Mouse (Mus musculus) 3134 (cell line): ENCODE data around the gene Ormdl3.

Experiments used
- DNase-seq: peaks from one replicate; pipeline ENCODE4 v3.0.0-alpha.2; 2011; ENCODE audit warnings: low spot score; ENCODE audit not compliant: insufficient read length; ENCODE audit errors: extremely low read depth

Ormdl3 gene

DNA sequence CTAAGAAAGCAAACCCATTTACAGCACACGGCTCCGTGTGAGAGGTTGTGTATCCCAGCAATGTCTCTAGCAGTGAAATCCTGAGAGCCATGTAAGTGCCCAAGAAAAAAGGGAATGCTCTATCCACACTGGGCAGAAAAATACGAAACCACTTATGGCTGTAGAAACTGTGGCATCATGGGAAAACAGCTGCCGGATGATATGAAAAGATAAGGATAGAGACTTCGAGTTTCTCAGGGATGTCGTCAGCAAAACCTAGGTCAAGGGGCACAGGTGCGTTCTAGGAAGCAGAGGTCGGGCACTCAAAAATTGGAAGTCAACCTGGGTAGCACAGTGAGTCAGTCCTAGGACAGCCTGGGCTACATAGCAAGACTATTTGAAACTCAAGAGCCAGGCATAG lies 2.1 kb upstream of the Ormdl3 start:
- DNase-seq = no peak

DNA sequence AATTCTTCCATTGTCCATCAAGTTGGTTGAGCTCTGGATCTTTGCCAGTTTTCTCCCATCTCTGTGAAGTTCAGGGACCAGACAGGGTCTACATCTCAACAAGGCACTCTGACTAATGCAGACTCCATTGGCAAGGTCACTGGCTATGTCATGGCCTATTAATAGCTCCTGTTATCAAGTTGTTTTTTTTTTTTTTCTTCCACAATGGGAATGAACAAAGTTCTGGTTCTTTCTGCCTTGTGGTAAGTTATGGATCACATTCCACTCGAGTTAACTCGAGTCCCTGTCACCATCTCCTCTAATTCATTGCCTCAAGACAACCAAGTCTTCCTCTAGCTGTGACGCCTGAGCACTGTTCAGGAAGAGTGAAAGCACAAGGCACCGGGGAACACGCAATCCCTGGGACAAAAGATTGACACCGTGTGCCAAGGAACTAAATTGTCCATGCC lies 1.7 kb upstream of the Ormdl3 start:
- no peak for DNase-seq

- peak; percentile 92 for DNase-seq
These were observed 747 bp upstream of the Ormdl3 start for GRCm38 (mm10) chr11:98587684-98588546.

GRCm38 (mm10) chr11:98586087-98586891 lies 879 bp downstream of the Ormdl3 start:
- peak; percentile 52 for DNase-seq

GRCm38 (mm10) chr11:98584629-98585177 lies 2.5 kb downstream of the Ormdl3 start:
- DNase-seq = no peak

GRCm38 (mm10) chr11:98584146-98584545 lies 3.0 kb downstream of the Ormdl3 start:
- DNase-seq = no peak

DNA sequence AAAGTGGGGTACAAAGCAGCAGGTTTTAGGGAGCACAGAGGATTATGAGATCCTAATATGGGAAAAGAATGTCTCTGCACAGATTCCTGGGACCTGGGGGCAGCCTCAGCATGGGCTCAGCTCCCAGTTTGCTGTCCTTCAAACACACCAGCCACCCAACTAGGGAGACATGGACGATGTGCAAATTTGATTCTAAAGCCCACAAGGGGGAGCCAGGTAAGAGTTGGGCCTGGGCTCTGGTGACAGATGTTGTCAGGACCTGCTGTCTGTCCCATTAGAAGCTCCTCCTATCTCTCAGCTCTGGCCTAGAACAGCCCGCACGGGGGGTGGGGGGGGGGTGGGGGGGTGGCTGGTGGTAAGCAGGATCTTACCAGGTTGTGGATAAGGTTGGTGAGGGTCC lies 3.6 kb downstream of the Ormdl3 start:
- DNase-seq = no peak

DNA sequence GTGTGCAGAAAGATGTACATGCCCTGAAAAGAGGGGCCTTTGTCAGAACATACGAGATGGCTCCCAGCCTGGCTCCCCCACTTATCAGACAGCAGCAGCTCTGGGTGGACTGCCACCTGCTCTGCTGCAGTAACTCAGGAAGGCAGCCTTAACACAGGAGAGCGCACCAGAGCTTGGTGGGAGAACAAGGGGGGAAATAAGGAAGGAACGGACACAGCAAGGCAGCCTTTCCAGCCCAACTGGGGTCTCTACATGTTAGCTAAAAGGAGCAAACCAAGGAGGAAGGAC lies 4.0 kb downstream of the Ormdl3 start:
- no peak for DNase-seq

DNA sequence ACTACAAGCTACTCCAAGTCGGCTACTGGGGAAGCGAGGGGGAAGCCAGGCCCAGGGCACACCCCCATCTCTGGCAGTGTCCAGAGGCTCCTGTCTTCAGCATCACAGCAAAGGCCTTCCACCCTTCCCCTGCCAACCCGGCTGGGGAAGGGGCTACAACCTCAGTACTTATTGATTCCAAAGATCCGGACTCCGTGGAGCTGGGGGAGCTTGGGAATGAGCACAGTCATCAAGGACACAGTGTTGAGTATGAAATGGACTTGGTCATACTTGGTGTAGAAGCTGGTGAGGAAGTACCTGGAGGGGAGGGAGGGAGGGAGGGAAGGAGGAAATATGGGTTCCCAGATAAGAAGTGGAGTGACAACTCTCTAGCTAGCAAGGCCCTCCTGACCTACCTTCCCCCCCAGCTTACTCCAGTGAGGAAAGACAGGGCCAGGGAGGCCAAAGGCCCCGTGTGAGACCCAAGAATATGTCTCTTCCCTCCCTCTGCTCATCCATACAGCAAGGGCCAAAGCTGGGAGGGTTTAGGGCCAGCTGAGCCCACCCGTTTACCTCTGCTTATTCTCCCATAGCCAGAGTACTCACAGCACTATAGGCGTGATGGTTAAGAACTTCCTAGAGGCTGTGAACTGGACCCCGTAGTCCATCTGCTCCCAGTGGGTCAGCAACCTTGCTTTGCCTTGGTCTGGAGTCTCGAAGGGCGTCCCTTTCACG lies 4.5 kb downstream of the Ormdl3 start:
- DNase-seq = no peak

GRCm38 (mm10) chr11:98582030-98582388 lies 5.2 kb downstream of the Ormdl3 start:
- DNase-seq = no peak

GRCm38 (mm10) chr11:98581286-98582029 lies 5.7 kb downstream of the Ormdl3 start:
- DNase-seq = no peak

DNA sequence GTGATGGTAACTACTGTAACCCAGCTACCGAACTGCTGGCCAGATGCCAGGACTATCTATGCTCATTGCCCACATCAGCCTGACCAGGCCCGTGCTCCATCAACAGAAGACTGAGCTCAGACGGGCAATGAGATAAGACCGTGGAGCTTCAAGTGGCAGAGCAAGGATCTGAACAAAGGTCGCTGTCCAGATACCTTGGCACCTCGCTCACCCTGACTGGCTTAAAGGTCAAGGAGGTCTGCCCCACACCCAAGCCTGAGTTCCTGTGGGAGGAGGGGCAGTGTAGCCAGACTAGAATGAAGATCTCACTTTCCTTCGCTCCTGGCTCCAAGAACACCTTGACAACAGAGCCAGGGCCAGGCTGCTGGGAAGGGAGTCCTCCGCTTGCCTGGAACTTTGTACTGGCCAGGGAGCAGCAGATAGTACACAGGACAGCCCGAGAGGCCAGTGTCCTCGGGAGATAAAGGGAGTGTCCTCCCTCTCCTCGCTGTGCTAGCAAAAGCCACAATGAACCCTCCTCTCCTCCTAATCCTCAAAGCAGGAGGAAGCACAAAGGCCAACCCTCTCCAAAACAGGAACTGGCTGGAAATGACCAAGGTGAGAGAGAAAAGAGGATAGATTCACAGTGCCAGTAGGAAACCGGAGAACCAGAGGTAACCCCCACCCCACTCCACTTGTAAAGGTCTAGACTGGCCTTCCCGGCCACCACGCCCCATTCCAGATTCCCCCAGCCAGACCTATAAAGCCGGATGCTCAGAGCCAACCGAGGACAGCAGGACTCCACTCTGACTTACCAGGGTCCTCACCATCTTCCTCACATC lies 6.7 kb downstream of the Ormdl3 start:
- DNase-seq = no peak

- DNase-seq = no peak
These were observed 9.4 kb downstream of the Ormdl3 start for GRCm38 (mm10) chr11:98577776-98578175.

- DNase-seq = no peak
These were observed 17.7 kb downstream of the Ormdl3 start for GRCm38 (mm10) chr11:98569461-98569860.

DNA sequence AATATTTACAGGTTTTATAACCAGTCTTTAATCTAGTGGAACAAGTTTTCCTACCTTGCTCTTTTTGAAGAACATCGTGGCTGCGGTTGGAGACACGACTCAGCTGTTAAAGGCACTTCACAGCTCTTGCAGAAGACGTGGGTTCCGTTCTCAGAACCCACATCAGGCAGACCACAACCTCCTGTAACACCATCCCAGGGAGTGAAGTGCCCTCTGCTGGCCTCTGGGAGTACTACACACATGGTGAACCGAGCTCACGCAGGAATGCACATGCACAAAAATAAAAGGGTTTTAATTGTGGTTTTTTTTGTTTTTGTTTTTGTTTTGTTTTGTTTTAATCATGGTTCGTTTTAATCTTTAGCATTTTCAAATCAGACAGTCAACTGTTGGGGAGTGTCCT lies 18.8 kb downstream of the Ormdl3 start:
- DNase-seq = no peak

- no peak for DNase-seq
These were observed 23.2 kb downstream of the Ormdl3 start for GRCm38 (mm10) chr11:98563921-98564414.

DNA sequence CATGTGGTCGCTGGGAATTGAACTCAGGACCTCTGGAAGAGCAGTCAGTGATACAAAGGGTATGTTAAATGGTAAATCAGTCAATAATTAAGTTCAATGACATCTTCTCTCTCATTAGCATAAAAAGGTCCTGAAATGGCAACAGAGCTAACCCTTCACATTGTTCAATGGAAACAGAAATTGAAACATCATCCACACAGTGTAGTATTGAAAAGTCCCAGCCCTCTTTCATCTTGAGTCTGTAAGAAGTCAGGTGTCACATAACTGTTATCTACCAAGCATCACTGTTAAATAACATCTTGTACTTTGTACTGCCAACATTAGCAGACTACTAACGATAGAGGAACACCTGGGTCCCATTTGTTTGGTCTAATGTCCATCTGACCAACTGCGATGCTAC lies 24.1 kb downstream of the Ormdl3 start:
- no peak for DNase-seq

DNA sequence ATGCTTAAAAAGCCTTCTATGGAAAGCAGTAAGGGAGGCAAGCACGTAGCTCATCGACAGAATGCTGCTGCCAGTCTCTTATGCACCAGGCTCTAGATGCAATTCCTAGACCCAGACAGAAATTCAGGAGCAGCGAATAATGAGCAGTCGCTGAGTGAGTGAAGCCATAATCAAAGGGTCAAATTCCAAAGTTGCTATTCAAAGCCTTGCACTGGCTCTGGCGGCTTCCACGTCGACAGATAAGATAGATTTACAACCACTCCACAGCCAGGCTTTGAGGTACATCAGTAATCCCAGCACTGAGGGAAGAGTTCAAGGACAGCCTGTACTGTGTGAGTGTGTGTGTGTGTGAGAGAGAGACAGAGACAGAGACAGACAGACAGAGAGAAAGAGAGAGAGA lies 26.2 kb downstream of the Ormdl3 start:
- DNase-seq = no peak

- no peak for DNase-seq
These were observed 32.0 kb downstream of the Ormdl3 start for GRCm38 (mm10) chr11:98555124-98555700.
